Mouse (Mus musculus) layer of hippocampus, postnatal 10 days (tissue): ENCODE measurements at regions not wholly inside any gene's neighbourhood (a gene's known extent, or its start where the extent isn't known, plus 50 kb on each side); places are given as distances from the start of the nearest gene placed in this dataset.
A peak's percentile ranks its signal among the peaks of the same experiment; 100 is the strongest.

Experiments
- DNase-seq, 2 experiments: peaks; one replicate each; pipeline ENCODE4 v3.0.0; 2021; ENCODE audit warnings: low spot score in 2 of 2

DNA sequence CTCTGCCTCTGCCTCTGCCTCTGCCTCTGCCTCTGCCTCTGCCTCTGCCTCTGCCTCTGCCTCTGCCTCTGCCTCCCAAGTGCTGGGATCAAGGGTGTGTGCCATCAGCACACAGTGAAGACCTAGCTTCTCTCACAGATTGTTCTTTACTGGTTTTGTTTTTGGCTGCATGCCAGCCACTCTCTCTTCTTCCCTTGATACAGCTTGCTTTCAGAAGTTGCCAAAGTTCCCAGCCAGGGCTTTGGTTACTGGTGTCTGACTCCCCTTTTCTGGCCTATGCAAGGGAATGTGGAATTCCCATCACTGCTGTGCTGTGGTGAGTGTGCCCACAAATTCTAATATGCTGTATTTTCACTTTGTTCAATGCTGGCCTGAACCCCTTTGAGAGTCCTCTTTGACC lies 68.6 kb upstream of the Zfp637 start:
- peak in 1 of 2 experiments; percentile 16 for DNase-seq

DNA sequence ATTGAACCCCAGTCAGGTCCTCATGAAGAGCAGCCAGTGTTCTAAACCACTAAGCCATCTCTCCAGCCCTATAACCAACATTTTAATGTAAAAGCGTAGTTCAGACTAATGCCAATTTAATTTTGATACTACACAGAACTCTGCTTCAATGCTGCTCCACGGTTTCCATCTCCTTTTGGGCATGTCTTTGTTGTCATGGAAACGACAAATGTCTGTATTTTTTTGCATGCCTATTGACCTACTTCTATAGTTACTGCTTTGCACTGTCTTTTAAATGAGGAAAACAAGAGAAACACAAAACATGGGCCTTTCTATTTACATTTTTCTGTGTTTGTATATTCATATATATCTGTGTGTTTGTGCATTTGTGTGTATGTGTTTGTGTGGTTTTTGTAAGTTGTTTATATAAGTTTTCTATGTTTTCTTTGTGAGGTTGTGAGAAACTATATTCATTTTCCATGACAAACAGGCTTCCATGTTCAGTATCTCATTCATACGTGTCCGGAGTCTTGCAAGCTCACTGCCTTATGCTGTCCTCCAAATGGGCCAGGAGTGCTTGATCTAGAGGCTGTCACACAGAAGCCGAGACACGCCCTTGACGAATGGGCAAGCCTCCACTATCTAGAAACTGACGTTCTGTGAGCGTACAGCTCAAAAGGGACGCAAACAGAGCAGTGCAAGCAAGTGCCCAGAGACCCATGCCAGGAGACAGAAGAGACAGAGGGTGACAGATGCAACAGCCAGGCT lies 65.5 kb upstream of the Zfp637 start:
- no peak for DNase-seq

DNA sequence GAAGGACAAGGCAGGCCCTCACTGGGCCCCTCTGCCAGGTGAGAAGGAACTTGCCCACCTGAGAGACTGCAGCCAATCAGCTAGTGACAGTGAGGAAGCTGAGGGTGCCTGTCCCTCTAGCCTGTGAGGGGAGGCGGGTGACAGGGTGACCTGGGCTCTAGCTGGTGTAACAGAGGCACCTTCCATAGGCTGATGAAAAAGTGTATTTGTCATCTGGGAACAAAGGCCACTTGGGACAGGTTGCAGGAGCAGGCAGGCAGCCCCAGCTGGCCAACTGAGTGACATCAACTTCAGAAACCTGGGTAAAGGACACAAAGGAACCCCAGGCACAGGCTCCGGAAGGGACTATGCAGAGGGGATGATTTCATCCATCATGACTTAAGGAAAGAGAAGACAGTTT lies 63.0 kb upstream of the Zfp637 start:
- DNase-seq, result no peak

DNA sequence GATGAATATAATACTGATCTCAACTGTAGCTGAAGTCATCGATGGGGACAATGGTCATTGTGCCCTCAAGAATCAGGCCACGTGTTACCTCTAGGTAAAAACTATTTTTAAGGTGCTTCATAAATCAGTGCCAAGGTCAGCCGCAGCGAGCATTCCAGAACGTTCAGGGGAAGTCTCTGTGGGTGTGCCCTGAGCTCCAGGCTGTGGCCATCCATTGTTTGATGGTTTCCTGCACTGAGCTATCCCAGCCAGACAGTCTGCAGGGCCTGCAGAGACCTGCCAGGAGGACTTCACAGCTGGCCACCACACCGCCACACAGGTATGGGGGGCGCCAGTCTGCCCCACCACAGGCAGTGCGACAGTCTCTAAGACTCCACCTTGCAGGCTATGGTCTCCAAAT lies 62.5 kb upstream of the Zfp637 start:
- DNase-seq, result no peak

DNA sequence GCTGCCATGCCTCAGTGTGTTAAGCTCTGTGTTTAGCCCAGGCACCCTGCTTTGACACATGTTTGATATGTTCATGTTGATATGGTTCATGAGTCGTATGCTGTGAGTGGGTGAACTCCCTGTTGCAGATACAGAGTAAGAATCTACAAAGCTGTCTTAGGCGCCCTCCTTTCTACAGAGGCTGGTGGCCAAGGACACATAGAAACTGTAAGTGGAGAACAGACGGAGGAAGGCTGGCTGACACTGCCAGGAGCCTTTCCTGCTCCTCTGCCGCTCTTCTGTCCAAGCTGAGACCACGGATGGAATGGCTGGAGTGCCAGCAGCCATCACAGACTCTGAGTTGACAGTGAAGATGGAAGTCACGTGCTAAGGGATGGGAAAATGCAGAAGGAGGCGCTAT lies 62.0 kb upstream of the Zfp637 start:
- DNase-seq, result no peak

DNA sequence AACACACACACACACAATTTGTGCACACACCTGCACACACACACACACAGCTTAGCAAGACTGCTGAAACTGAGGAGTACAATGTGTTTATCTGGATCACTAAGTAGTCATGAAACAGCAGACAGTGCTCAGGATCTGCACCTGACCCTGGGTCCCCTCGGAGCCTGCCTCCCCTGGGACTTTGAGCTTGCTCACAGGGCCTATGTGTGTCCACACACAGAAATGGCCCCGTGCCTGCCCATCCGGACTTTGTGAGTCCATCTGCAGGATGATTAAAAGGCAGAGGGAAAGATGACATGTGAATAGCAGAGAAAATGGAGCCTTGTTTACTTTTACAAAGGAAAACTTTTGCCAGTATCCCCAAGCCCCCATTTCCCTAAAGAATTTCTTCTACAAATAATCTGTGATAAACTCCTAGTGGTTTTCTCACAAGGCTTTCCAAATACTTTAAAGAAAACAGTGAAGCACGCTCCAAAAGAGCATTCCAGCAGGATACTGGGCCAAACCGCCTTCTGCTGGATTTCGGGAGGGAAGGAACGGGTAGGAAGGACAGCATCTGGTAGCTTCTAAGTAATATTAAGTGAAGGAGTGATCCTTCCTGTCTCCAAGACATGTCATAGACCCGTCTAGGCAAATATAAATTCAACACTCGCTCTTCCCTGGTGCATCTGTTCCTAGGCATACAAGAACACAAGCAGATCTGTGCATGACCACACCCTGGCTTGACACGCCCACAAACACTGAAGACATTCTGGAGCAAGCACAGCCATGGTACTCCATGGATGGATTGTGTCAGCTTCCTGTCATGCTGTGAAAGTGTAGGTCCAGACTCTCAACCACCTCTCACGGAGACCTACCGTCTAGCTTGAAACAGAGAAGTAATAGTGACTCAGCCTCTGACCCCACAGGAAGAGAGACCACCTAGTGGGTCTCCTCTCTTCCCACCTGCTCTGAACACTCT lies 52.1 kb upstream of the Zfp637 start:
- no peak for DNase-seq

DNA sequence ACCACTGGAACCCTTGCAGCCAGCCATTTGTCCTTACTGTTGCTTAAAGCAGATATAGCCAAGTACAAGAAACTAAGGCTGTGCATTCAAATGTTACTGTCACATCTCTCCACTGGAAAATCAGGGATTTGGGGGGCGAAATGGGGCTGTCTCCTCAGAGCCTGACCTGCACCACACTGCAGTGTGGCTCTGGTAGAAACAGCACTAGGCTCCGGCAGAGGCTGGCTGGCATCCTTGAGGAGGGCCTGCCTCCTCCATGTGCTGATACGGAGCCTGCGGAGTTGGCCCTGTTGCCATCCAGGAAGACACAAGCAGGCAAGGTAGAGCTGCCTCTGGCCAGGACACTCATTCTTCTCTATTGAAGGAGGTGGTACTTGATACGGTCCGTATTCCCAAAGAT lies 50.4 kb upstream of the Zfp637 start:
- no peak for DNase-seq
